Mouse (Mus musculus) layer of hippocampus, adult 2 months (tissue): ENCODE data around the gene Nudt15. TPM values are rescaled to one million over a fixed set of nuclear protein-coding genes. Genes with fewer than 3 reads are reported as not detected.

Source experiments
- DNase-seq, 2 experiments: peaks; one replicate each; pipeline ENCODE4 v3.0.0; 2022; ENCODE audit warnings: low spot score in 2 of 2
- H3K27ac ChIP-seq: fragments of 200-600 bp; 2 replicates; pipeline ENCODE4 v1.8.1; 2022
- H3K4me3 ChIP-seq: fragments of 200-600 bp; 2 replicates; pipeline ENCODE4 v1.8.1; 2022; ENCODE audit warnings: mild to moderate bottlenecking
- CTCF ChIP-seq: fragments of 200-600 bp; conservative IDR thresholded peaks from 2 replicates; pipeline ENCODE4 v1.8.1; 2022; ENCODE audit warnings: antibody characterized with exemption, mild to moderate bottlenecking, moderate library complexity
- total RNA-seq, 2 experiments: library from RNA; stranded (reverse); gene quantifications; 2 replicates each; pipeline ENCODE4 v1.2.3; 2021

The Nudt15 gene
- total RNA-seq, 2 experiments from 2014 or later = 4.8 to 7.7 TPM

GRCm38 (mm10) chr14:73503237-73503933 lies 44.7 kb downstream of the Nudt15 start:
- DNase-seq = no peak
- H3K27ac ChIP-seq = peak overlapping the region; percentile 65
- no peak for TF ChIP-seq CTCF
- H3K4me3 ChIP-seq = no peak overlapping the region; the same call in 1 of the 2 replicates

GRCm38 (mm10) chr14:73502591-73503184 lies 45.4 kb downstream of the Nudt15 start:
- H3K4me3 ChIP-seq = no peak overlapping the region
- TF ChIP-seq CTCF = no peak
- DNase-seq = peak in 1 of 2 experiments; percentile 35
- peak overlapping the region; percentile 65 for H3K27ac ChIP-seq

- no peak for DNase-seq
- TF ChIP-seq CTCF = no peak
- Histone ChIP-seq H3K27ac (peak overlapping the region; percentile 65; the same call in 1 of the 2 replicates), H3K4me3 (no peak overlapping the region)
Observed at GRCm38 (mm10) chr14:73501721-73502120, 46.3 kb downstream of the Nudt15 start.

DNA sequence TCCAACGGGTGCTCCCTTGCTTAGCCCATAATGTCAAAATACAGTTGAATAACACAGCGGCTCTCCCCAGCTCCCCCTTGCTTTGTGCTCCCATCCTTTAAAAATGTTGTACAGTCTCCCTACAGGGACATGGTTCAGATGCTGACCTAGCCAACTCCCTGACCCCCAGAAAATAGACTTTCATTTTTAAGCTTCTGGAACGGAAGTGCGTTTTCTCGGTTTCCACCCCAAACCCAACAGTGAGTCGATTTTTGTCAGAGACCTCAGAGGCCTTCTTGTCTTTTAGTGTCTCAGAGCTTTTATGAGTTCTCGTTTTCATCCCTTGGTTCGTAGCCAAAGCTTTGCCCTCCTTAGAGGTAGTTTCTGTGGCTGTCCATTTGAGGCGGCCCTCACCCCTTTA lies 46.8 kb downstream of the Nudt15 start:
- H3K27ac ChIP-seq = no peak overlapping the region
- no peak for TF ChIP-seq CTCF

GRCm38 (mm10) chr14:73495753-73496152 lies 52.3 kb downstream of the Nudt15 start:
- H3K27ac ChIP-seq = no peak overlapping the region
- peak; percentile 13 for TF ChIP-seq CTCF
- DNase-seq = no peak
- no peak overlapping the region for H3K4me3 ChIP-seq

More for the DNA sequence above, 46.8 kb downstream of the Nudt15 start:
- H3K4me3 ChIP-seq = no peak overlapping the region
- DNase-seq = no peak

DNA sequence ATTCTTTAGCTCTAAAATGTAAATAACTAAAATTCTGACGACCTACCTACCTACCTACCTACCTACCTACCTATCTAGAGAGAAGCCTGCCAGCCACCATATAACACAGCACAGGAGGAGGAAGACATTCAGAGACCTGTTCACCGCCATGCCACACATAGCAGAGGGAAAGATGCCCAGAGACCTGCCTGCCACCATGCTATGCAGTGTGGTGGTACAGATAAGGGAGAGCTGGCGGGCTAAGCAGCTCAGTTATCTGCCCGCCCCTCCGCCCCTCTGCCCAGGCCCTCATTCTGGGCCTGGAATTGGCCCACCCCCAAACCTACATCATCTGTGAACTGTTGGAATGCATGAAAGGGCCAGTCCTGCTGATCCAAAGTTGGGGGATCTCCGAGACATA lies 53.9 kb downstream of the Nudt15 start:
- no peak for DNase-seq
- no peak for TF ChIP-seq CTCF
- H3K27ac ChIP-seq = no peak overlapping the region
- no peak overlapping the region for H3K4me3 ChIP-seq

GRCm38 (mm10) chr14:73493356-73493755 lies 54.7 kb downstream of the Nudt15 start:
- H3K4me3 ChIP-seq = no peak overlapping the region
- no peak for DNase-seq
- H3K27ac ChIP-seq = no peak overlapping the region
- no peak for TF ChIP-seq CTCF

DNA sequence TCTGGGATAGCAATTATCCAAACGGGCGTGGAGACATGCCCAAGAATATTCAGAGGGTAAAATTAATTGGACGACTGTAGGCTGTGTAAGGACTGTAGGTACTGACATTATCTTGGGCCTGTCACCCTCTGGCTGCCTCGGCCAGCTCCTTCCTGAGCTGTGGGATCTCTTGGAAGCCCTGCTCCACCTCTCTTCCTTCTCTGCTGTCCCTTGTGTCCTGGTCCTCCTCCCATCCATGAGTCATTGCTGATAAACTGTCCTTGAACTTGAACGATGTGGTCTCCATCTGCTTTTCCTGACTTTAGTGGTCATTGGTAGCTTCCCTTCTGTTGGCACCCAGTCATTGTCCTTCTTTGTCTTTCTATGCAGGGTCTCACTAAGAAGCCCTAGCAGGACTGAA lies 61.4 kb downstream of the Nudt15 start:
- no peak overlapping the region for H3K4me3 ChIP-seq
- TF ChIP-seq CTCF = no peak
- DNase-seq = no peak
- no peak overlapping the region for H3K27ac ChIP-seq

DNA sequence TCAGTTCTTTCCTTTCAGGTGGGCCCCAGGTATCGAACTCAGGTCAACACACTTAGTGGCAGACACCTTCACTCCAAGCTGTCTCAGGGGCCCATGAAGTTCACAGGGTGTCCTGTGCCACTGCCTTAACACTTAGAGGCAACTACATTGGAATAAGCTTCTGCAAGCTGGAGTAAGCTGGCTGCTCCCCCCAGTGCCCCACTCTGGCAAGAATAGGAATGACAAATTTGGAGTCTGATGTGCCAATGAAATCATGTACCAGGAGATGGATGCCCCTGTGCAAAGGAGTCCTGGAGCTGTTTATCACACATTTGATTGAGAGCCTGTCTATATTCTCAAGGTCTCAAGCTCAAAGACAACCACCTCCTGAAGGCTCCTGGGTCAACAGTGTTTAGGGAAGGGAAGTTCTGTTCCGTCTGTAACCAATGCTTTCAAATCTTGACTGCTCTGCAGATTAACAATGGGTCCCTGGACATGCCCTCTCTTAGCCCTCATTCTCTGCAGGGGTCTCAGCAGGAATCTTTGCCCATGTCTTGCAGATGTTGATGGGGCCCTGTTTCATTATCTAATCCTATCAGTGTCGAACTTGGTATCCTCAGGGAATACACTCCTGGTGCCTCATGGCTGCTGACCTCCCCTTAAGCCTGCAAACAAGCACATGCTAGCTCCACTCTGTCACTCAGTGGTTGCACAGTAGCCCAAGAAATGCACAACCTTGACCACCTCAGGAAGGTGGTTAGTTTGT lies 63.5 kb downstream of the Nudt15 start:
- Histone ChIP-seq H3K27ac (no peak overlapping the region), H3K4me3 (no peak overlapping the region)
- TF ChIP-seq CTCF = peak; percentile 66
- DNase-seq = no peak

DNA sequence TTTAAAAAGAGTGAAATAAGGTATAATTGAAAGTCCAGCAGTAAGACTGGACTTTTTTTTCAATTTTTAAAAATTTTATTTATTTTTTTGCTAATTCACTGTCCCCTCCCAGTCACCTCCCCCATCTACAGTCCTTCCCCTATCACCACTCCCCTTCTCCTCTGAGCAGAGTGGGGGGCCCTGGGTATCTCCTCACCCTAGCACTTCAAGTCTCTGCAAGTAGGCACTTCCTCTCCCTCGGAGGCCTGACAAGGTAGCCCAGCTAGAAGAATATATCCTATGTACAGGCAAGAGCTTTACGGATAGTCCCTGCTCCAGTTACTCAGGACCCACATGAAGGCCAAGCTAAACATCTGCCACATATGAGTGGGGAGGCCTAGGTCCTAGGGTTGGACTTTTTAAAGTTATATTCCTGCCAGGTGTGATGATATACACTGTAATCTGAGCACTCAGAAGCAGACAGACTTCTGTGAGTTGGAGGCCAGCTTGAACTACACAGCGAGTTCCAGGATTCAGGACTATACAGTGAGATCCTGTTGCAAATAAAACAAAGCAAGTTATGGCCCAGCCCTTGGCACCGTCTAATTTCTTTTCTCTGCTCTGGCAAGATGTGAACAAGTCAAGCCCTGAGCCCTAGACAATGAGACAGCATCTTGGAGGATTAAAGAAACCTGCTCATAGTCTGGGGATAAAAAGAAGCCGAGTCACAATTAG lies 64.4 kb downstream of the Nudt15 start:
- TF ChIP-seq CTCF = no peak
- no peak for DNase-seq
- Histone ChIP-seq H3K27ac (no peak overlapping the region), H3K4me3 (no peak overlapping the region)

DNA sequence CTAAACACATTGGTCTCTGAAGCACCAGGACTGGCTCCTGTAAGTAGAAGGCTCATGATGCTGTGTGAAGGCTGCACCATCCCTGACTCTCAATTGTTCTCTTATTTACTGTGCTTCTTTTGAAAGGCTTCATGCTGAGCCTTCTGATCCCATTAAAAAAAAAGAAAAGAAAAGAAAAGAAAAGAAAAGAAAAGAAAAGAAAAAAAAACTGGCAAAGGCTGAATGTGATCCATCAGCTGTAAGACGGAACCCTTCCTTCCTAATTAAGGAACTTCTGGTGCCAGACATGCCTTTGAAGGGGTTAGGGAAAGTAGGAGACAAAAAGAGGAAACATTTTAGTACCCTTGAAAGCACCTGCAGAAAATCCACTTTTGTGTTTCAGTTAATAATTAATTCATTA lies 68.3 kb downstream of the Nudt15 start:
- Histone ChIP-seq H3K27ac (no peak overlapping the region), H3K4me3 (no peak overlapping the region)
- no peak for TF ChIP-seq CTCF
- DNase-seq = no peak

DNA sequence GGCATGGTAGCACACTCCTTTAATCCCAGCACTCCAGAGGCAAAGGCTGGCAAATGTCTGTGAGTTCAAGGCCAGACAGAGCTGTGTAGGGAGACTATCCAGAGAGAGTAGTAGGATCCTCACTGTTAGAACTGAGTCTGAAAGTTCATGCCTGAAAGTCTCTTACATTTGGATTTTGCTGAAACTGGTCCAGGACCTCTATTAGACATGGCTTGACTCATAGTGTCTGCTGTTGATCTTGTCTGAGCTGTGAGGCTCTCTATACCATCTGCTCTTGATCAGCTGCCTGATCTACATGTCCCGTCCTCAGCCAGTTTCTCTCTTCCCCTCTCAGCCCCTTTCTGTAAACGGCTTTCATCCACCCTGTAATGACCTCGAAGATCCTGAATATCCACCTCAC lies 69.7 kb downstream of the Nudt15 start:
- no peak for TF ChIP-seq CTCF
- Histone ChIP-seq H3K27ac (no peak overlapping the region), H3K4me3 (no peak overlapping the region)
- no peak for DNase-seq

GRCm38 (mm10) chr14:73477077-73477476 lies 71.0 kb downstream of the Nudt15 start:
- no peak for TF ChIP-seq CTCF
- no peak for DNase-seq
- H3K27ac ChIP-seq = peak overlapping the region; percentile 73; the same call in 1 of the 2 replicates
- H3K4me3 ChIP-seq = no peak overlapping the region
